Mouse (Mus musculus): ENCODE results near the gene Slc27a5.

DNA sequence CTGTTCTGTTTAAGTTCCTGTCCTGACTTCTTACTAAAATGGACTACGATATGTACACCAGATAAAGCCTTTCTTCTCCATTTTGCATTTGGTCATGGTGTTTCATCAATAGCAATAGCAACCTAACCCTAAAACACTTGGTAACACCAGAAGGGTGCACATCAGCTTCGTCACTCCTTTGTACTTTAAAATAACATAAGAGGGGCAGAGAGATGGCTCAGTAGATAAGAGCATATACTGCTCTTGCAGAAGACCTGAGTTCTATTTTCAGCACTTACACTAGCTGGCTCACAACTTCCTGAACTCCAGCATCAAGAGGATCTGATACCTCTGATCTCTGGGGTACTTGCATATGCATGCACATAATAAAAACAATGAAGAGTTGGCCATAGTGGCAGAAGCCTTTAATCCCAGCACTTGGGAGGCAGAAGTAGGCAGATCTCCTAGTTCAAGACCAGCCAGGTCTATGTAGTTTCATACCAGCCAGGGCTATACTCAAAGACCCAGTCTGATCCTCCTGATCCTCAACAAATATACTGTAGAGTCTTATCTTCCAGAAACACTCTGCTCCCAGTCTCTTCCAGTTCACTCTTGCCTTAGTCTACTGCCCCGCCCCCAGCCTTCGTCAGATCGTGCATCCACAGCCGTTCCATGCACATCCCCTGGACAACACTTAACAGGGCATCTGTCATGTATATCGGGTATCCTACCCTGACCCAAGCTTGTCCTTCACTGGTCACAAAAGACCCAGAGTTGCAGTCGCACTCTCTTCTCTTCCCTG lies 10.4 kb downstream of the Slc27a5 start:
- TF ChIP-seq CTCF (IDR thresholded peaks at IDR 0.05; ENCODE audit: extremely low read depth, insufficient read depth, low read length) (no peak), POLR2A (IDR thresholded peaks at IDR 0.05; ENCODE audit: extremely low read depth, insufficient read depth, low read length) (no peak)

Data from cortical plate, adult 2 months (tissue).